Mouse (Mus musculus) heart, embryonic 10.5 days (tissue): Measurements from ENCODE around the gene Gm10775. TPM values are rescaled to one million over a fixed set of nuclear protein-coding genes. Genes with fewer than 3 reads are reported as not detected.

Experiments used
- DNase-seq: peaks from one replicate; pipeline ENCODE4 v3.0.0-alpha.2; 2017; ENCODE audit warnings: low spot score
- H3K27ac ChIP-seq: fragments of 300-500 bp; sonication (generic); 2 replicates; pipeline ENCODE4 v1.5.1; 2016; ENCODE audit warnings: mild to moderate bottlenecking
- H3K27me3 ChIP-seq: fragments of 300-500 bp; sonication (generic); 2 replicates; pipeline ENCODE4 v1.6.1; 2016; ENCODE audit warnings: mild to moderate bottlenecking; ENCODE audit not compliant: poor library complexity, insufficient read depth, severe bottlenecking
- H3K36me3 ChIP-seq: fragments of 300-500 bp; sonication (generic); 2 replicates; pipeline ENCODE4 v1.6.1; 2016; ENCODE audit warnings: mild to moderate bottlenecking, moderate library complexity
- H3K4me1 ChIP-seq: fragments of 300-500 bp; sonication (generic); 2 replicates; pipeline ENCODE4 v1.6.1; 2016; ENCODE audit warnings: mild to moderate bottlenecking
- H3K4me3 ChIP-seq: fragments of 300-500 bp; sonication (generic); 2 replicates; pipeline ENCODE4 v1.5.1; 2016; ENCODE audit warnings: mild to moderate bottlenecking, moderate library complexity
- H3K9me3 ChIP-seq: fragments of 300-500 bp; sonication (generic); 2 replicates; pipeline ENCODE4 v1.6.1; 2016; ENCODE audit warnings: mild to moderate bottlenecking, moderate library complexity
- WGBS: fragments of 180-500 bp; shearing (Covaris S2); methylation state at CpG from one replicate; pipeline ENCODE4 v1.1.7; 2016; 5-methylcytosine and 5-hydroxymethylcytosine counted together
- polyA plus RNA-seq: library from polyadenylated mRNA; unstranded; fragments of >200 nt; fragmentation: Nextera tagmentation; extraction: Ambion mirVana; gene quantifications from 2 replicates; pipeline ENCODE4 v1.2.1, GENCODE M21; 2016

Gene Gm10775
- polyA plus RNA-seq, 1 experiment from 2014 or later: not detected

DNA sequence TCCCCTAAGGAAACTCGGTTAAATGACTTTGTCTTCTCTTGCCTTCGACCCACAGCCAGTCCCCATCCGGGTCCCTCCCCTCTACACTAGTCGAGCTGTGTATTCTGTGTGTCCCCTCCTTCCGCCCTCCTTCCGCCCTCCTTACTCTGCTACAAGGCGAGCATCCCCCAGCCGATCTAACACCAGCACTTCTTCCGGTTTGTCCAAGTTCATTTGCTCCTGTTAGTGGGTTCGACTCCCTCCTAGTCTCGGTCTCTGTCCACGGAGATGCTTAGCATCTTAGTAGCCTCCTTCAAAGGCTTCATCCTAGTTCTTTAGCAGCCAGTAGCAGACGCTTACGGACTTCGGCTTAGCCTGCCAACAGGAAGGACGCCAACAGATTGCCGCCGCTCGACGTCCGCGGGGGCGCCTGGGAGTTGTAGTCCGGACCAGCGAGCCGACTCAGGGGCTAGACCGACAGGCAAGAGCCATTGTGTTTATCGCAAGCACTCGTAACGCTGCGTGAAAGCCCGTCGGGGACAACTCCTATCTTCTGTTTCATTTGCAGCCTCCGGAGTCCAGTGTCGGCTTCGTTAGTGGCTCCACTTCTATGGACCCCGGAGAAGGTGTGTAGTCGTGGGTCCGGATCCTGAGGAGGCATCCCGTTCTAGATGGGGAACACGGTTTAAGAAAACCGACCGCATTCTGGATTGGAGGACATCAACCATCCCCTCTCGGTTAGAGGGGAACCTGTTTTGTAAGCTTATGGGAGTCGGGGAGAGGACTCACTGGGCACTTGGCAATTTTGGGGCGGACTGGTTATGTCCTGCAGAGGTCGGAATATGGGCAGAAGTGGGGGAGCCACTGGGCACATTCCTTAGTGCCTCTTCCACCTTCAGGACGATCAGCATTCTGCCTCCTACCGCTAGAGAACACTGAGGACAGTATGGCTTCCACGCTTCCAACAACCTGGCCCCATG is 19.3 kb downstream of the Gm10775 start, which contains the start of gene Zfp369:
TSS of gene Zfp369 (plus strand) at position 432 of the 959 bp plus-strand sequence.
- under 1% methylated on average over 50 of the region's 50 CpGs for WGBS
- Histone ChIP-seq H3K27me3 (no peaks in the 10 kb centered on the region), H3K36me3 (peaks cover 32% of the 10 kb centered on the region)

DNA sequence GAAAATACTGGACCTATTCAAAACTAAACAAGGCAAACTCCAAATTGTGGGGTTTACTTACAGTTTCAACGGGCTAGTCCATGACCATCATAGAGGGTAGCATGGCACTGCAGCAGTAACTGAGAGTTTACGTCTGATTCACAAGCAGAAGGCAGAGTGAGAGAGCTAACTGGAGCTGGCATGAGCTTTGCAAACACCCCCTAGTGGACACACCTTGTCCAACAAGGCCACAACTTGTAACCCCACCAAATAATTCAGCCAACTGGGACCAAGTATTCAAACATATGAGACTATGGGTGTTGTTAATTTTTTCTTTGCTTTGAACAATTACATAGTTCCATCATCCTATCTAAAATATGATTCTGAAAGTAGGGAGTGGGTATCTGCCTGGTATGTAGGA is 27.4 kb downstream of the Gm10775 start:
- Histone ChIP-seq H3K36me3 (peaks cover 87% of the 10 kb centered on the region), H3K4me1 (no peaks in the 10 kb centered on the region), H3K27ac (no peak overlapping the region), H3K27me3 (no peaks in the 10 kb centered on the region), H3K9me3 (peaks cover 29% of the 10 kb centered on the region), H3K4me3 (no peak overlapping the region)
- WGBS: 91% methylated on average over 2 of the region's 2 CpGs
- no peak for DNase-seq

More for the DNA sequence above, 19.3 kb downstream of the Gm10775 start, which contains the start of gene Zfp369:
- peak within 1 kb of the TSS; percentile 71 for H3K4me3 ChIP-seq
- H3K27ac ChIP-seq: peak within 1 kb of the TSS; percentile 89
- H3K9me3 ChIP-seq: no peaks in the 10 kb centered on the region
- DNase-seq: peak; percentile 98
- H3K4me1 ChIP-seq: 0 out of 2 replicates have a peak, but pooled peaks cover 4% of the 10 kb centered on the region

DNA sequence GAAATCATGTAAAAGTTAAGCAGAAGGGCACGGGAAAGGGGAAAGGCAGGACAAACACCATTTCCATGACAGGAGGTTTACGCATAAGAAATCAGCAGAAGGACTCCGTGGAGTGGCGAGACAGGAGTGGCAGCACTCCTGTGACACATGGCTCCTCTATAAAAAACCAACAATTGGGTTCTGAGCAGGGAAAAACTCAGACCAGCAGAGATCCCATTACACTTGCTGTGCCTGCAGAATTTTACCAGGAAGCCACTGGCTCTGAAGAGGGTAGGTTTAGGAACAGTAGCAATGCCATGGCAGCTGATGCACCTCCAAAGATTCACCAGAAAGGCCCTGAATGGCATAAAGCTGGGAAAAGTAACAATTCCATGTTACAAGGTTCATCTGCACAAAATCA is 37.0 kb downstream of the Gm10775 start:
- no peak for DNase-seq
- WGBS: 94% methylated on average over 4 of the region's 4 CpGs
- no peaks in the 10 kb centered on the region for H3K27me3 ChIP-seq
- H3K4me3 ChIP-seq: no peak overlapping the region
- H3K9me3 ChIP-seq: peaks cover 51% of the 10 kb centered on the region
- no peaks in the 10 kb centered on the region for H3K4me1 ChIP-seq
- H3K27ac ChIP-seq: no peak overlapping the region
- H3K36me3 ChIP-seq: peaks cover 70% of the 10 kb centered on the region

Other genes starting within 250 kb of the Gm10775 start
- not detected in 2 replicates for gene Spata31d1c, start 226.5 kb upstream of the Gm10775 start, polyA plus RNA-seq
- not detected in 2 replicates for gene Prss47, start 206.8 kb upstream of the Gm10775 start, polyA plus RNA-seq
- gene Mfsd14b, start 146.6 kb upstream of the Gm10775 start, polyA plus RNA-seq: 42.4 and 43.7 TPM in 2 replicates
- gene Olfr465-ps1, start 121.5 kb upstream of the Gm10775 start, polyA plus RNA-seq: not detected in 2 replicates
- not detected in 2 replicates for gene Olfr466, start 109.3 kb upstream of the Gm10775 start, polyA plus RNA-seq
- not detected in 2 replicates for gene Nlrp4f, start 53.6 kb upstream of the Gm10775 start, polyA plus RNA-seq
- 11.0 and 11.4 TPM in 2 replicates for gene Zfp369, start 19.3 kb downstream of the Gm10775 start, polyA plus RNA-seq